Mouse (Mus musculus): ENCODE data around the gene Casc1. TPM values are rescaled to one million over a fixed set of nuclear protein-coding genes. Genes with fewer than 3 reads are reported as not detected.
"Not testable (repeated sequence)": the region's sequence is repeated elsewhere in the genome, so short reads cannot be mapped to it uniquely, and the experiment has no call there.

Gene Casc1
- polyA plus RNA-seq, 1 experiment from 2014 or later, result 1.4 TPM

GRCm38 (mm10) chr6:145135295-145135694, 75.5 kb downstream of the Casc1 start:
- H3K27me3 ChIP-seq (ENCODE audit: control insufficient read depth, insufficient read depth, low read length), result no peaks in the 10 kb centered on the region
- H3K9ac ChIP-seq, result no peak overlapping the region
- H3K36me3 ChIP-seq (replicated peaks; ENCODE audit: control insufficient read depth, insufficient read depth), result no peaks in the 10 kb centered on the region
- WGBS, result 84% methylated on average over 3 of the region's 3 CpGs
- H3K4me3 ChIP-seq (replicated peaks; ENCODE audit: low read length), result no peak overlapping the region
- no peak overlapping the region for H3K27ac ChIP-seq
- DNase-seq (ENCODE audit: low spot score) (no peak), ATAC-seq (ENCODE audit: low FRiP score) (no peak)
- H3K4me2 ChIP-seq (replicated peaks), result no peak overlapping the region
- no peaks in the 10 kb centered on the region for H3K4me1 ChIP-seq (replicated peaks; ENCODE audit: control insufficient read depth, insufficient read depth, low read length)
- no peaks in the 10 kb centered on the region for H3K9me3 ChIP-seq (ENCODE audit: control insufficient read depth, low read length)

GRCm38 (mm10) chr6:145132969-145133368, 77.8 kb downstream of the Casc1 start:
- ATAC-seq (ENCODE audit: low FRiP score); H3K4me3 ChIP-seq (replicated peaks; ENCODE audit: low read length); H3K9me3 ChIP-seq (ENCODE audit: control insufficient read depth, low read length); H3K9ac ChIP-seq; H3K4me1 ChIP-seq (replicated peaks; ENCODE audit: control insufficient read depth, insufficient read depth, low read length); H3K4me2 ChIP-seq (replicated peaks); H3K36me3 ChIP-seq (replicated peaks; ENCODE audit: control insufficient read depth, insufficient read depth); H3K27ac ChIP-seq; H3K27me3 ChIP-seq (ENCODE audit: control insufficient read depth, insufficient read depth, low read length); DNase-seq (ENCODE audit: low spot score): not testable (repeated sequence)
- WGBS, result 82% methylated on average over 5 of the region's 5 CpGs

GRCm38 (mm10) chr6:145131991-145132390, 78.8 kb downstream of the Casc1 start:
- 94% methylated on average over 5 of the region's 5 CpGs for WGBS
- ATAC-seq (ENCODE audit: low FRiP score), result no peak

GRCm38 (mm10) chr6:145129563-145129962, 81.2 kb downstream of the Casc1 start:
- no peak overlapping the region for H3K9ac ChIP-seq
- H3K4me3 ChIP-seq (replicated peaks; ENCODE audit: low read length), result no peak overlapping the region
- H3K27me3 ChIP-seq (ENCODE audit: control insufficient read depth, insufficient read depth, low read length), result no peaks in the 10 kb centered on the region
- no peaks in the 10 kb centered on the region for H3K36me3 ChIP-seq (replicated peaks; ENCODE audit: control insufficient read depth, insufficient read depth)
- no peak overlapping the region for H3K27ac ChIP-seq
- no peaks in the 10 kb centered on the region for H3K4me1 ChIP-seq (replicated peaks; ENCODE audit: control insufficient read depth, insufficient read depth, low read length)
- 86% methylated on average over 4 of the region's 4 CpGs for WGBS
- H3K4me2 ChIP-seq (replicated peaks), result no peak overlapping the region
- no peak for ATAC-seq (ENCODE audit: low FRiP score)
- DNase-seq (ENCODE audit: low spot score), result no peak
- H3K9me3 ChIP-seq (ENCODE audit: control insufficient read depth, low read length), result no peaks in the 10 kb centered on the region

More at GRCm38 (mm10) chr6:145131991-145132390, 78.8 kb downstream of the Casc1 start:
- Histone ChIP-seq H3K4me2 (replicated peaks) (no peak overlapping the region), H3K27ac (no peak overlapping the region), H3K4me1 (replicated peaks; ENCODE audit: control insufficient read depth, insufficient read depth, low read length) (no peaks in the 10 kb centered on the region), H3K27me3 (ENCODE audit: control insufficient read depth, insufficient read depth, low read length) (no peaks in the 10 kb centered on the region), H3K4me3 (replicated peaks; ENCODE audit: low read length) (no peak overlapping the region), H3K9me3 (ENCODE audit: control insufficient read depth, low read length) (no peaks in the 10 kb centered on the region), H3K9ac (no peak overlapping the region), H3K36me3 (replicated peaks; ENCODE audit: control insufficient read depth, insufficient read depth) (no peaks in the 10 kb centered on the region)
- no peak for DNase-seq (ENCODE audit: low spot score)

GRCm38 (mm10) chr6:145127652-145128051, 83.2 kb downstream of the Casc1 start:
- Histone ChIP-seq H3K36me3 (replicated peaks; ENCODE audit: control insufficient read depth, insufficient read depth) (no peaks in the 10 kb centered on the region), H3K27me3 (ENCODE audit: control insufficient read depth, insufficient read depth, low read length) (no peaks in the 10 kb centered on the region), H3K27ac (no peak overlapping the region), H3K4me2 (replicated peaks) (no peak overlapping the region), H3K4me1 (replicated peaks; ENCODE audit: control insufficient read depth, insufficient read depth, low read length) (0 out of 2 replicates have a peak, but pooled peaks cover 2% of the 10 kb centered on the region), H3K9ac (no peak overlapping the region), H3K9me3 (ENCODE audit: control insufficient read depth, low read length) (no peaks in the 10 kb centered on the region), H3K4me3 (replicated peaks; ENCODE audit: low read length) (no peak overlapping the region)
- DNase-seq (ENCODE audit: low spot score) (no peak), ATAC-seq (ENCODE audit: low FRiP score) (no peak)
- WGBS, result 96% methylated on average over 3 of the region's 3 CpGs

GRCm38 (mm10) chr6:145125591-145126113, 85.2 kb downstream of the Casc1 start:
- H3K4me1 ChIP-seq (replicated peaks; ENCODE audit: control insufficient read depth, insufficient read depth, low read length), result 0 out of 2 replicates have a peak, but pooled peaks cover 4% of the 10 kb centered on the region
- DNase-seq (ENCODE audit: low spot score) (no peak), ATAC-seq (ENCODE audit: low FRiP score) (no peak)
- no peak overlapping the region for H3K9ac ChIP-seq
- 61% methylated on average over 7 of the region's 7 CpGs for WGBS
- H3K27ac ChIP-seq, result no peak overlapping the region
- no peaks in the 10 kb centered on the region for H3K36me3 ChIP-seq (replicated peaks; ENCODE audit: control insufficient read depth, insufficient read depth)
- H3K4me2 ChIP-seq (replicated peaks), result no peak overlapping the region
- H3K9me3 ChIP-seq (ENCODE audit: control insufficient read depth, low read length), result no peaks in the 10 kb centered on the region
- no peak overlapping the region for H3K4me3 ChIP-seq (replicated peaks; ENCODE audit: low read length)
- no peaks in the 10 kb centered on the region for H3K27me3 ChIP-seq (ENCODE audit: control insufficient read depth, insufficient read depth, low read length)

Other genes with a start within 250 kb of the Casc1 start
- 101 and 123 TPM in 2 replicates for gene Bcat1, start 134.8 kb downstream of the Casc1 start, polyA plus RNA-seq (2014; fragmentation: Nextera tagmentation; extraction: Ambion mirVana)
- gene Lrmp, start 95.4 kb downstream of the Casc1 start, polyA plus RNA-seq (2014; fragmentation: Nextera tagmentation; extraction: Ambion mirVana), result 0.78 and 1.0 TPM in 2 replicates
- 27.6 and 29.7 TPM in 2 replicates for gene Etfrf1, start 129 bp upstream of the Casc1 start, polyA plus RNA-seq (2014; fragmentation: Nextera tagmentation; extraction: Ambion mirVana)
- gene Kras, start 39.2 kb upstream of the Casc1 start, polyA plus RNA-seq (2014; fragmentation: Nextera tagmentation; extraction: Ambion mirVana), result 109 and 115 TPM in 2 replicates